Mouse (Mus musculus) intestine, embryonic 16.5 days (tissue): Measurements from ENCODE around the gene Arhgef3. TPM values are rescaled to one million over a fixed set of nuclear protein-coding genes. Genes with fewer than 3 reads are reported as not detected.

Experiments used
- ATAC-seq: fragments of 200-750 bp; cut with Nextera tagmentation; 2 replicates; pipeline ENCODE4 v1.8.0; 2017; ENCODE audit warnings: moderate TSS enrichment, moderate library complexity
- H3K27ac ChIP-seq: fragments of 300-500 bp; sonication (generic); 2 replicates; pipeline ENCODE4 v1.5.1; 2014; ENCODE audit warnings: mild to moderate bottlenecking, low read length
- H3K27me3 ChIP-seq: fragments of 300-500 bp; sonication (generic); replicated peaks from 2 replicates; pipeline ENCODE4 v1.6.1; 2014; ENCODE audit warnings: low read length, control low read depth, mixed read lengths; ENCODE audit not compliant: control insufficient read depth, insufficient read depth
- H3K36me3 ChIP-seq: fragments of 300-500 bp; sonication (generic); 2 replicates; pipeline ENCODE4 v1.6.1; 2014; ENCODE audit warnings: low read length, control low read depth; ENCODE audit not compliant: control insufficient read depth, insufficient read depth
- H3K4me1 ChIP-seq: fragments of 300-500 bp; sonication (generic); 2 replicates; pipeline ENCODE4 v1.6.1; 2014; ENCODE audit warnings: low read length, control low read depth, mixed read lengths; ENCODE audit not compliant: control insufficient read depth, insufficient read depth
- H3K4me2 ChIP-seq: fragments of 300-500 bp; sonication (generic); 2 replicates; pipeline ENCODE4 v1.6.1; 2014; ENCODE audit warnings: low read depth, low read length, control low read depth
- H3K4me3 ChIP-seq: fragments of 300-500 bp; sonication (generic); 2 replicates; pipeline ENCODE4 v1.5.1; 2014; ENCODE audit warnings: mild to moderate bottlenecking, low read length
- H3K9ac ChIP-seq: fragments of 300-500 bp; sonication (generic); 2 replicates; pipeline ENCODE4 v1.6.1; 2014; ENCODE audit warnings: low read depth, low read length
- H3K9me3 ChIP-seq: fragments of 300-500 bp; sonication (generic); 2 replicates; pipeline ENCODE4 v1.6.1; 2016; ENCODE audit warnings: low read length, control low read depth; ENCODE audit not compliant: control insufficient read depth
- WGBS: fragments of 180-500 bp; shearing (Covaris S2); extraction: QIAGEN DNeasy Blood & Tissue Kit; methylation state at CpG from one replicate; pipeline ENCODE4 v1.1.7; 2014; 5-methylcytosine and 5-hydroxymethylcytosine counted together
- polyA plus RNA-seq: library from polyadenylated mRNA; unstranded; fragments of >200 nt; fragmentation: Nextera tagmentation; extraction: Ambion mirVana; gene quantifications from 2 replicates; pipeline ENCODE4 v1.2.1, GENCODE M21; 2015

Arhgef3 gene
- polyA plus RNA-seq, 1 experiment from 2014 or later: 12.0 TPM

- WGBS: 94% methylated on average over 5 of the region's 5 CpGs
- Histone ChIP-seq H3K9ac (no peak overlapping the region), H3K9me3 (no peaks in the 10 kb centered on the region), H3K4me1 (peaks cover 15% of the 10 kb centered on the region; the same call in 1 of the 2 replicates), H3K4me3 (no peak overlapping the region), H3K36me3 (no peaks in the 10 kb centered on the region), H3K27me3 (no peaks in the 10 kb centered on the region), H3K27ac (no peak overlapping the region), H3K4me2 (no peak overlapping the region)
- ATAC-seq: no peak
These were observed 34.7 kb downstream of the Arhgef3 start for GRCm38 (mm10) chr14:27149401-27149800.

GRCm38 (mm10) chr14:27150011-27150640, 35.4 kb downstream of the Arhgef3 start:
- no peaks in the 10 kb centered on the region for H3K36me3 ChIP-seq
- 58% methylated on average over 6 of the region's 6 CpGs for whole genome bisulfite sequencing
- no peak overlapping the region for H3K9ac ChIP-seq
- no peak overlapping the region for H3K27ac ChIP-seq
- no peak overlapping the region for H3K4me3 ChIP-seq
- no peaks in the 10 kb centered on the region for H3K27me3 ChIP-seq
- no peaks in the 10 kb centered on the region for H3K9me3 ChIP-seq
- peaks cover 10% of the 10 kb centered on the region; the same call in 1 of the 2 replicates for H3K4me1 ChIP-seq
- no peak overlapping the region for H3K4me2 ChIP-seq
- ATAC-seq: no peak

GRCm38 (mm10) chr14:27151432-27151831, 36.7 kb downstream of the Arhgef3 start:
- WGBS: 18% methylated on average over 8 of the region's 8 CpGs
- ATAC-seq: peak; percentile 53

GRCm38 (mm10) chr14:27155088-27155487, 40.4 kb downstream of the Arhgef3 start:
- Histone ChIP-seq H3K36me3 (no peaks in the 10 kb centered on the region), H3K9ac (no peak overlapping the region), H3K4me2 (no peak overlapping the region), H3K4me1 (peaks cover 3% of the 10 kb centered on the region; the same call in 1 of the 2 replicates), H3K27me3 (no peaks in the 10 kb centered on the region), H3K9me3 (no peaks in the 10 kb centered on the region), H3K4me3 (no peak overlapping the region), H3K27ac (no peak overlapping the region)
- no peak for ATAC-seq
- WGBS: 71% methylated on average over 6 of the region's 6 CpGs

More at GRCm38 (mm10) chr14:27151432-27151831, 36.7 kb downstream of the Arhgef3 start:
- Histone ChIP-seq H3K27ac (peak overlapping the region; percentile 6; the same call in 1 of the 2 replicates), H3K4me2 (no peak overlapping the region), H3K4me3 (no peak overlapping the region), H3K9me3 (no peaks in the 10 kb centered on the region), H3K27me3 (no peaks in the 10 kb centered on the region), H3K4me1 (peaks cover 3% of the 10 kb centered on the region; the same call in 1 of the 2 replicates), H3K9ac (no peak overlapping the region), H3K36me3 (no peaks in the 10 kb centered on the region)

GRCm38 (mm10) chr14:27156032-27156431, 41.3 kb downstream of the Arhgef3 start:
- H3K4me3 ChIP-seq: no peak overlapping the region
- ATAC-seq: no peak
- no peaks in the 10 kb centered on the region for H3K9me3 ChIP-seq
- no peaks in the 10 kb centered on the region for H3K27me3 ChIP-seq
- peaks cover 3% of the 10 kb centered on the region; the same call in 1 of the 2 replicates for H3K4me1 ChIP-seq
- 86% methylated on average over 6 of the region's 6 CpGs for WGBS
- no peak overlapping the region for H3K27ac ChIP-seq
- no peak overlapping the region for H3K4me2 ChIP-seq
- no peaks in the 10 kb centered on the region for H3K36me3 ChIP-seq
- no peak overlapping the region for H3K9ac ChIP-seq

GRCm38 (mm10) chr14:27158133-27158532, 43.4 kb downstream of the Arhgef3 start:
- no peaks in the 10 kb centered on the region for H3K9me3 ChIP-seq
- H3K36me3 ChIP-seq: no peaks in the 10 kb centered on the region
- H3K9ac ChIP-seq: no peak overlapping the region
- ATAC-seq: no peak
- H3K27ac ChIP-seq: no peak overlapping the region
- WGBS: 89% methylated on average over 3 of the region's 3 CpGs
- H3K4me1 ChIP-seq: no peaks in the 10 kb centered on the region
- H3K4me2 ChIP-seq: no peak overlapping the region
- no peak overlapping the region for H3K4me3 ChIP-seq
- no peaks in the 10 kb centered on the region for H3K27me3 ChIP-seq

- Histone ChIP-seq H3K9ac (no peak overlapping the region), H3K4me1 (no peaks in the 10 kb centered on the region), H3K9me3 (no peaks in the 10 kb centered on the region), H3K36me3 (no peaks in the 10 kb centered on the region), H3K27me3 (no peaks in the 10 kb centered on the region), H3K4me3 (no peak overlapping the region), H3K27ac (no peak overlapping the region), H3K4me2 (no peak overlapping the region)
- no peak for ATAC-seq
- WGBS: 58% methylated on average over 2 of the region's 2 CpGs
These were observed 44.1 kb downstream of the Arhgef3 start for GRCm38 (mm10) chr14:27158782-27159181.

GRCm38 (mm10) chr14:27160762-27161161, 46.1 kb downstream of the Arhgef3 start:
- Histone ChIP-seq H3K4me3 (no peak overlapping the region), H3K9me3 (no peaks in the 10 kb centered on the region), H3K27me3 (no peaks in the 10 kb centered on the region), H3K9ac (no peak overlapping the region), H3K4me1 (no peaks in the 10 kb centered on the region), H3K4me2 (no peak overlapping the region), H3K36me3 (no peaks in the 10 kb centered on the region), H3K27ac (no peak overlapping the region)
- no peak for ATAC-seq
- WGBS: 89% methylated on average over 7 of the region's 7 CpGs

GRCm38 (mm10) chr14:27164639-27165038, 49.9 kb downstream of the Arhgef3 start:
- 74% methylated on average over 6 of the region's 6 CpGs for WGBS
- no peak overlapping the region for H3K4me3 ChIP-seq
- ATAC-seq: peak; percentile 69

GRCm38 (mm10) chr14:27166751-27167150, 52.1 kb downstream of the Arhgef3 start:
- no peak overlapping the region for H3K4me3 ChIP-seq
- 72% methylated on average over 8 of the region's 8 CpGs for WGBS
- peaks cover 3% of the 10 kb centered on the region; the same call in 1 of the 2 replicates for H3K4me1 ChIP-seq
- H3K9me3 ChIP-seq: no peaks in the 10 kb centered on the region
- no peak overlapping the region for H3K4me2 ChIP-seq
- ATAC-seq: peak; percentile 39; the same call in 1 of the 2 replicates
- H3K9ac ChIP-seq: no peak overlapping the region
- no peaks in the 10 kb centered on the region for H3K36me3 ChIP-seq
- H3K27ac ChIP-seq: no peak overlapping the region
- no peaks in the 10 kb centered on the region for H3K27me3 ChIP-seq

More at GRCm38 (mm10) chr14:27164639-27165038, 49.9 kb downstream of the Arhgef3 start:
- H3K27me3 ChIP-seq: no peaks in the 10 kb centered on the region
- H3K4me2 ChIP-seq: no peak overlapping the region
- H3K4me1 ChIP-seq: no peaks in the 10 kb centered on the region
- H3K27ac ChIP-seq: no peak overlapping the region
- H3K9me3 ChIP-seq: no peaks in the 10 kb centered on the region
- H3K9ac ChIP-seq: no peak overlapping the region
- no peaks in the 10 kb centered on the region for H3K36me3 ChIP-seq
